Mouse (Mus musculus): Measurements from ENCODE around the gene Gm9999. TPM values are rescaled to one million over a fixed set of nuclear protein-coding genes. Genes with fewer than 3 reads are reported as not detected.
A peak's percentile ranks its signal among the peaks of the same experiment; 100 is the strongest.

Gm9999 gene
- polyA plus RNA-seq, 1 experiment from 2014 or later = not detected

- Histone ChIP-seq H3K27ac (peak overlapping the region; percentile 25; the same call in 1 of the 2 replicates), H3K9me3 (no peaks in the 10 kb centered on the region), H3K36me3 (replicated peaks) (peaks cover 28% of the 10 kb centered on the region), H3K4me1 (peaks cover 39% of the 10 kb centered on the region), H3K27me3 (ENCODE audit: poor library complexity, severe bottlenecking) (no peaks in the 10 kb centered on the region), H3K4me3 (no peak overlapping the region; the same call in 1 of the 2 replicates)
- no peak for DNase-seq (ENCODE audit: extremely low spot score, low spot score)
- WGBS = 48% methylated on average over 4 of the region's 4 CpGs
These were observed 18.5 kb downstream of the Gm9999 start for GRCm38 (mm10) chr7:47001900-47002275.

GRCm38 (mm10) chr7:47003411-47004115, 20.2 kb downstream of the Gm9999 start:
- H3K4me1 ChIP-seq = peaks cover 45% of the 10 kb centered on the region
- H3K36me3 ChIP-seq (replicated peaks) = peaks cover 12% of the 10 kb centered on the region
- 26% methylated on average over 3 of the region's 3 CpGs for WGBS
- no peak overlapping the region for H3K4me3 ChIP-seq
- no peaks in the 10 kb centered on the region for H3K27me3 ChIP-seq (ENCODE audit: poor library complexity, severe bottlenecking)
- H3K9me3 ChIP-seq = no peaks in the 10 kb centered on the region
- DNase-seq (ENCODE audit: extremely low spot score, low spot score) = no peak
- H3K27ac ChIP-seq = 0 out of 2 replicates have a peak overlapping the region, but pooled peaks have one; percentile 0

- Histone ChIP-seq H3K27ac (peak overlapping the region; percentile 87), H3K9me3 (no peaks in the 10 kb centered on the region), H3K27me3 (ENCODE audit: poor library complexity, severe bottlenecking) (no peaks in the 10 kb centered on the region), H3K4me1 (peaks cover 49% of the 10 kb centered on the region), H3K4me3 (peak overlapping the region; percentile 79), H3K36me3 (replicated peaks) (no peaks in the 10 kb centered on the region)
- WGBS = 25% methylated on average over 21 of the region's 21 CpGs
- DNase-seq (ENCODE audit: extremely low spot score, low spot score) = no peak
These were observed 23.9 kb downstream of the Gm9999 start for GRCm38 (mm10) chr7:47007109-47007780.

GRCm38 (mm10) chr7:47007818-47008167, 24.4 kb downstream of the Gm9999 start:
- H3K4me3 ChIP-seq = peak overlapping the region; percentile 79
- H3K4me1 ChIP-seq = peaks cover 44% of the 10 kb centered on the region
- DNase-seq (ENCODE audit: extremely low spot score, low spot score) = no peak
- 0% methylated on average over 25 of the region's 25 CpGs for WGBS
- no peaks in the 10 kb centered on the region for H3K27me3 ChIP-seq (ENCODE audit: poor library complexity, severe bottlenecking)
- no peaks in the 10 kb centered on the region for H3K36me3 ChIP-seq (replicated peaks)
- H3K9me3 ChIP-seq = no peaks in the 10 kb centered on the region
- H3K27ac ChIP-seq = peak overlapping the region; percentile 87

- H3K27me3 ChIP-seq (ENCODE audit: poor library complexity, severe bottlenecking) = no peaks in the 10 kb centered on the region
- peak within 1 kb of the TSS; percentile 87 for H3K27ac ChIP-seq
- 1% methylated on average over 57 of the region's 57 CpGs for WGBS
- H3K4me3 ChIP-seq = peak within 1 kb of the TSS; percentile 79
- no peaks in the 10 kb centered on the region for H3K9me3 ChIP-seq
- H3K36me3 ChIP-seq (replicated peaks) = no peaks in the 10 kb centered on the region
- DNase-seq (ENCODE audit: extremely low spot score, low spot score) = peak; percentile 95
- peaks cover 39% of the 10 kb centered on the region for H3K4me1 ChIP-seq
These were observed 25.0 kb downstream of the Gm9999 start, which contains the start of gene Spty2d1 for GRCm38 (mm10) chr7:47008168-47008993. Gene Spty2d1 (minus strand): TSS chr7:47008411.

- no peak for DNase-seq (ENCODE audit: extremely low spot score, low spot score)
- Histone ChIP-seq H3K9me3 (no peaks in the 10 kb centered on the region), H3K4me3 (no peak overlapping the region), H3K27ac (no peak overlapping the region), H3K4me1 (peaks cover 31% of the 10 kb centered on the region), H3K27me3 (ENCODE audit: poor library complexity, severe bottlenecking) (no peaks in the 10 kb centered on the region), H3K36me3 (replicated peaks) (no peaks in the 10 kb centered on the region)
- WGBS = 59% methylated on average over 9 of the region's 9 CpGs
These were observed 29.9 kb downstream of the Gm9999 start for GRCm38 (mm10) chr7:47013131-47013767.

GRCm38 (mm10) chr7:47014564-47015389, 31.4 kb downstream of the Gm9999 start:
- DNase-seq (ENCODE audit: extremely low spot score, low spot score) = no peak
- Histone ChIP-seq H3K27ac (peak overlapping the region; percentile 80), H3K4me3 (no peak overlapping the region), H3K9me3 (no peaks in the 10 kb centered on the region), H3K36me3 (replicated peaks) (no peaks in the 10 kb centered on the region), H3K27me3 (ENCODE audit: poor library complexity, severe bottlenecking) (no peaks in the 10 kb centered on the region), H3K4me1 (peaks cover 23% of the 10 kb centered on the region)
- 73% methylated on average over 10 of the region's 11 CpGs for WGBS

- H3K4me1 ChIP-seq = peaks cover 22% of the 10 kb centered on the region
- DNase-seq (ENCODE audit: extremely low spot score, low spot score) = peak; percentile 84
- peak overlapping the region; percentile 38 for H3K4me3 ChIP-seq
- H3K9me3 ChIP-seq = no peaks in the 10 kb centered on the region
- H3K27me3 ChIP-seq (ENCODE audit: poor library complexity, severe bottlenecking) = peaks cover 2% of the 10 kb centered on the region; the same call in 1 of the 2 replicates
- no peaks in the 10 kb centered on the region for H3K36me3 ChIP-seq (replicated peaks)
- H3K27ac ChIP-seq = peak overlapping the region; percentile 80
- WGBS = 9% methylated on average over 6 of the region's 6 CpGs
These were observed 32.1 kb downstream of the Gm9999 start for GRCm38 (mm10) chr7:47015390-47016065.

- Histone ChIP-seq H3K4me3 (no peak overlapping the region), H3K4me1 (peaks cover 27% of the 10 kb centered on the region), H3K36me3 (replicated peaks) (no peaks in the 10 kb centered on the region), H3K27ac (no peak overlapping the region), H3K9me3 (no peaks in the 10 kb centered on the region), H3K27me3 (ENCODE audit: poor library complexity, severe bottlenecking) (peaks cover 8% of the 10 kb centered on the region)
- no peak for DNase-seq (ENCODE audit: extremely low spot score, low spot score)
- WGBS = 85% methylated on average over 3 of the region's 3 CpGs
These were observed 33.2 kb downstream of the Gm9999 start for GRCm38 (mm10) chr7:47016602-47017001.

GRCm38 (mm10) chr7:47017146-47017545, 33.8 kb downstream of the Gm9999 start:
- H3K27ac ChIP-seq = no peak overlapping the region
- no peaks in the 10 kb centered on the region for H3K36me3 ChIP-seq (replicated peaks)
- no peak overlapping the region for H3K4me3 ChIP-seq
- H3K4me1 ChIP-seq = peaks cover 27% of the 10 kb centered on the region
- peaks cover 8% of the 10 kb centered on the region for H3K27me3 ChIP-seq (ENCODE audit: poor library complexity, severe bottlenecking)
- H3K9me3 ChIP-seq = no peaks in the 10 kb centered on the region
- 86% methylated on average over 7 of the region's 7 CpGs for WGBS
- no peak for DNase-seq (ENCODE audit: extremely low spot score, low spot score)

- no peak overlapping the region for H3K27ac ChIP-seq
- no peaks in the 10 kb centered on the region for H3K36me3 ChIP-seq (replicated peaks)
- H3K27me3 ChIP-seq (ENCODE audit: poor library complexity, severe bottlenecking) = peaks cover 13% of the 10 kb centered on the region
- WGBS = 67% methylated on average over 5 of the region's 5 CpGs
- no peak for DNase-seq (ENCODE audit: extremely low spot score, low spot score)
- H3K4me3 ChIP-seq = no peak overlapping the region
- H3K4me1 ChIP-seq = peaks cover 22% of the 10 kb centered on the region
- H3K9me3 ChIP-seq = no peaks in the 10 kb centered on the region
These were observed 36.3 kb downstream of the Gm9999 start for GRCm38 (mm10) chr7:47019641-47020040.

Data from forebrain, embryonic 10.5 days (tissue).